Mouse (Mus musculus): ENCODE results near the gene Mars. TPM values are rescaled to one million over a fixed set of nuclear protein-coding genes. Genes with fewer than 3 reads are reported as not detected.

The Mars gene
- polyA plus RNA-seq, 1 experiment from 2014 or later, result 146 TPM

GRCm38 (mm10) chr10:127332211-127332874 is 20.8 kb upstream of the Mars start:
- Histone ChIP-seq H3K4me1 (no peaks in the 10 kb centered on the region), H3K27ac (no peak overlapping the region), H3K4me3 (no peak overlapping the region), H3K9me3 (no peaks in the 10 kb centered on the region), H3K4me2 (replicated peaks) (peak overlapping the region; percentile 43), H3K36me3 (no peaks in the 10 kb centered on the region), H3K27me3 (replicated peaks) (peaks cover 23% of the 10 kb centered on the region), H3K9ac (no peak overlapping the region)
- ATAC-seq (ENCODE audit: low FRiP score, low read depth), result no peak
- WGBS, result 38% methylated on average over 31 of the region's 31 CpGs

- WGBS, result 83% methylated on average over 7 of the region's 7 CpGs
- H3K9ac ChIP-seq, result no peak overlapping the region
- H3K9me3 ChIP-seq, result no peaks in the 10 kb centered on the region
- no peaks in the 10 kb centered on the region for H3K36me3 ChIP-seq
- peaks cover 45% of the 10 kb centered on the region for H3K27me3 ChIP-seq (replicated peaks)
- ATAC-seq (ENCODE audit: low FRiP score, low read depth), result no peak
- no peak overlapping the region for H3K4me3 ChIP-seq
- peaks cover 14% of the 10 kb centered on the region for H3K4me1 ChIP-seq
- no peak overlapping the region for H3K4me2 ChIP-seq (replicated peaks)
- no peak overlapping the region for H3K27ac ChIP-seq
These were observed 18.6 kb upstream of the Mars start for GRCm38 (mm10) chr10:127330212-127330611.

DNA sequence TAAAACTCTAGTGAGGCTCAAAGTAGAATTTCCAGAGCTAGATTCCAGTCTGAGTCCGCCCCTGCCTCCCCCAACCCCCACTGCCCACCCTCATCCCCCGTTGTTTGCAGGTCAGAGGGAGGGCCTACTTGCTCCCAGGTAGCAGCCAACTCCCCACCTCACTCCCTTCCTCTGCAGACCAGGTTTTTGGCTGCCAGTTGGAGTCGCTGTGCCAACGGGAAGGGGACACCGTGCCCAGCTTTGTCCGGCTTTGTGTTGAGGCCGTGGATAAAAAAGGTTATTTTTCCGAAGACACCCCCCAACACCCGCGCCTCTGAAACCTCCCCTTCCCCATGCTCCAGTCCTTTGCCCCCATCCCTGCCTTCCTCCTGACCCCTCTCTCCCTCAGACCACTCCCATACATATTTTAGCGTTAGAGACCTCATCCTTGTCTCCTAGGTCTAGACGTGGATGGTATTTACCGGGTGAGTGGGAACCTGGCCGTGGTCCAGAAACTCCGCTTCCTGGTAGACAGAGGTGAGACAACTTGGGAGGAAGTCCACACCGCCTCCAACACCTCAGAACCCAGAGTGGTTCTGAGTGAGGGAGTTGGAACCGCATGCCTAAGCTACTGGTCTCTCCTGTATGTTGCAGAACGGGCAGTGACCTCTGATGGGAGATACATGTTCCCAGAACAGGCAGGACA is 16.0 kb upstream of the Mars start:
- Histone ChIP-seq H3K36me3 (no peaks in the 10 kb centered on the region), H3K9ac (no peak overlapping the region), H3K9me3 (no peaks in the 10 kb centered on the region), H3K27me3 (replicated peaks) (peaks cover 63% of the 10 kb centered on the region), H3K4me3 (no peak overlapping the region), H3K4me2 (replicated peaks) (no peak overlapping the region), H3K27ac (no peak overlapping the region), H3K4me1 (peaks cover 14% of the 10 kb centered on the region)
- WGBS, result 50% methylated on average over 18 of the region's 18 CpGs
- no peak for ATAC-seq (ENCODE audit: low FRiP score, low read depth)

DNA sequence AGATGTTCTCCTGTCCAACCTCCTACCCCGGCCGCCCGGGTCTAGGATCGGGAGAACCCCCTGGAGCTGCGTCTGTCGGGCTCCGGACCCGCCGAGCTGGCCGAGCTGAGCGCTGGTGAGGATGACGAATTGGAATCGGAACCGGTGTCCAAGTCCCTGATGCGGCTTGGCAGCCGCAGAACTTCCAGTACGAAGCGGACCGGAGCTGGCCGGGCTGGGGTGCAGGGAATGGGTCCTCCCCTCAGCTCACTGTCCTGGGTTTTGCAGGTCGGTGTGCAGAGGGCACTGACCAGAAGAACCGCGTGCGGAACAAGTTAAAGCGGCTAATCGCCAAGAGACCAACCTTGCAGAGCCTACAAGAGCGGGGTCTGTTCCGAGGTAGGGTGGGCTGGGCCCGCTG is 15.2 kb upstream of the Mars start:
- Histone ChIP-seq H3K4me1 (peaks cover 14% of the 10 kb centered on the region), H3K36me3 (no peaks in the 10 kb centered on the region), H3K4me3 (peak overlapping the region; percentile 33), H3K9me3 (no peaks in the 10 kb centered on the region), H3K27me3 (replicated peaks) (peaks cover 63% of the 10 kb centered on the region), H3K4me2 (replicated peaks) (peak overlapping the region; percentile 67), H3K27ac (no peak overlapping the region), H3K9ac (peak overlapping the region; percentile 49; the same call in 1 of the 2 replicates)
- 8% methylated on average over 29 of the region's 29 CpGs for WGBS
- ATAC-seq (ENCODE audit: low FRiP score, low read depth), result no peak

DNA sequence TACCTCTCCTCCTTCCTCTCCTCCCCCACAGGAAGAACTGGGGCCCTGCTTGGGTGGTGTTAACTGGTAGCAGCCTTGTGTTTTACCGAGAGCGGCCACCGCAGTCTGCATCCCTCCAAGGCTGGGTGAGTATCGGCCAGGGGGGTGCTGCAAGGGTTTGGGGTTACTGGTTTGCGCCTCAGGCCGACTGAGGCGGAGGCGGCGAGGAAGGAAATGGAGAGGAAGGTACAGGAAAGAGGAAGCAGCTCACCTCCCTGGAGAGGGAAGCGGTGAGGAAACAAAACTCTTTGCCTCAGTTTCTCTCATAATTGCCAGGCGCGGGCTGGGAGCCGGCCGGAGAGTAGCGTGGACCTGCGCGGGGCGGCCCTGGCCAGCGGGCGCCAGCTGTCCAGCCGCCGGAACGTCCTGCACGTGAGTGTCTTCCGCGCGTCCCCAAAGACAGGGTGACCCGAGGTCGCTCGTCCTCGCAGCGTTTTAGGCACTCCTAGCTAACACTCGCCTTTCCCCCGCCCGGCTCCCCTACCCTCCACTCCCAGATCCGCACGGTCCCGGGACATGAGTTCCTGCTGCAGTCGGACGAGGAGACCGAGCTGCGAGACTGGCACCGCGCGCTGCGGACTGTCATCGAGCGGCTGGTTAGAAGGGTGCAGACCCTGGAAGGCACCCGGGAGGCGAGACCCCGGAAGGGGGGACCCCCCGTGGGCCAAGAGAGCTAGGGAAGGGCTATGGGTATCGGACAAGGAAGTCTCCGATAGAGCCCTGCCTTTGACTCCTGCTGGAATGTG is 14.6 kb upstream of the Mars start:
- WGBS, result under 1% methylated on average over 54 of the region's 54 CpGs
- H3K27ac ChIP-seq, result no peak overlapping the region
- peak overlapping the region; percentile 67 for H3K4me2 ChIP-seq (replicated peaks)
- no peaks in the 10 kb centered on the region for H3K9me3 ChIP-seq
- peaks cover 63% of the 10 kb centered on the region for H3K27me3 ChIP-seq (replicated peaks)
- ATAC-seq (ENCODE audit: low FRiP score, low read depth), result peak; percentile 44
- no peaks in the 10 kb centered on the region for H3K36me3 ChIP-seq
- H3K9ac ChIP-seq, result peak overlapping the region; percentile 49
- peaks cover 14% of the 10 kb centered on the region for H3K4me1 ChIP-seq
- peak overlapping the region; percentile 33 for H3K4me3 ChIP-seq

GRCm38 (mm10) chr10:127325454-127326016 is 13.9 kb upstream of the Mars start:
- Histone ChIP-seq H3K4me3 (peak overlapping the region; percentile 33; the same call in 1 of the 2 replicates), H3K27me3 (replicated peaks) (peaks cover 63% of the 10 kb centered on the region), H3K27ac (no peak overlapping the region), H3K9ac (0 out of 2 replicates have a peak overlapping the region, but pooled peaks have one; percentile 49), H3K4me1 (peaks cover 14% of the 10 kb centered on the region), H3K9me3 (no peaks in the 10 kb centered on the region), H3K36me3 (no peaks in the 10 kb centered on the region), H3K4me2 (replicated peaks) (peak overlapping the region; percentile 67)
- no peak for ATAC-seq (ENCODE audit: low FRiP score, low read depth)
- WGBS, result 23% methylated on average over 14 of the region's 14 CpGs

DNA sequence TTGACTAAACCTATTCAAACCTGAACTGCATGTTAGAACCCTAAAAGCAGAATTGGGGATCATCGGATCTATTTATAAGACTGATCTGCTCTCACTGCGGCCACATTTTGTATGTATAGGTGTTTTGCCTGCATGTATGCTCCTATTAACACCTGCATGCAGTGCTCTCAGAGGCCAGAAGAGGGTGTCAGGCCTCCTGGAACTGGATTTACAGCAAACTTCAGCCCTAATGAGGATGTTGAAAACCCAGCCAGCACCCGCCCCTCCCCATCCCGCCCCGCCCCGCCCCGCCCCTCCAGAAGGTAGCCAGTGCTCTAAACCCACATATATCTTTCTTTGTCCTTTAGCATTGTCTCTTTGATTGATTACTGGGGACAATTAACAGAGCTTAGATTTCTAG is 12.9 kb upstream of the Mars start:
- no peak overlapping the region for H3K4me3 ChIP-seq
- ATAC-seq (ENCODE audit: low FRiP score, low read depth), result no peak
- 14% methylated on average over 7 of the region's 7 CpGs for WGBS

GRCm38 (mm10) chr10:127323131-127323855 is 11.7 kb upstream of the Mars start:
- ATAC-seq (ENCODE audit: low FRiP score, low read depth), result no peak
- no peak overlapping the region for H3K27ac ChIP-seq
- H3K9me3 ChIP-seq, result no peaks in the 10 kb centered on the region
- H3K36me3 ChIP-seq, result no peaks in the 10 kb centered on the region
- no peak overlapping the region for H3K4me3 ChIP-seq
- no peak overlapping the region for H3K9ac ChIP-seq
- WGBS, result 75% methylated on average over 17 of the region's 17 CpGs
- peaks cover 14% of the 10 kb centered on the region for H3K4me1 ChIP-seq
- H3K4me2 ChIP-seq (replicated peaks), result no peak overlapping the region
- H3K27me3 ChIP-seq (replicated peaks), result peaks cover 49% of the 10 kb centered on the region

More for the DNA sequence above, 12.9 kb upstream of the Mars start:
- H3K9me3 ChIP-seq, result no peaks in the 10 kb centered on the region
- H3K27me3 ChIP-seq (replicated peaks), result peaks cover 61% of the 10 kb centered on the region
- no peak overlapping the region for H3K4me2 ChIP-seq (replicated peaks)
- no peak overlapping the region for H3K9ac ChIP-seq
- H3K4me1 ChIP-seq, result peaks cover 14% of the 10 kb centered on the region
- H3K36me3 ChIP-seq, result no peaks in the 10 kb centered on the region
- no peak overlapping the region for H3K27ac ChIP-seq

- peaks cover 14% of the 10 kb centered on the region for H3K4me1 ChIP-seq
- 89% methylated on average over 4 of the region's 4 CpGs for WGBS
- no peak overlapping the region for H3K27ac ChIP-seq
These were observed 11.1 kb upstream of the Mars start for GRCm38 (mm10) chr10:127322669-127323068.

GRCm38 (mm10) chr10:127322178-127322577 is 10.6 kb upstream of the Mars start:
- Histone ChIP-seq H3K27ac (no peak overlapping the region), H3K36me3 (no peaks in the 10 kb centered on the region), H3K9me3 (no peaks in the 10 kb centered on the region), H3K27me3 (replicated peaks) (peaks cover 38% of the 10 kb centered on the region), H3K4me3 (no peak overlapping the region; the same call in 1 of the 2 replicates), H3K4me1 (peaks cover 14% of the 10 kb centered on the region), H3K4me2 (replicated peaks) (no peak overlapping the region), H3K9ac (no peak overlapping the region)
- ATAC-seq (ENCODE audit: low FRiP score, low read depth), result no peak
- 67% methylated on average over 13 of the region's 13 CpGs for WGBS

More at GRCm38 (mm10) chr10:127322669-127323068, 11.1 kb upstream of the Mars start:
- H3K36me3 ChIP-seq, result no peaks in the 10 kb centered on the region
- H3K9ac ChIP-seq, result no peak overlapping the region
- ATAC-seq (ENCODE audit: low FRiP score, low read depth), result no peak
- H3K9me3 ChIP-seq, result no peaks in the 10 kb centered on the region
- H3K4me2 ChIP-seq (replicated peaks), result no peak overlapping the region
- H3K27me3 ChIP-seq (replicated peaks), result peaks cover 43% of the 10 kb centered on the region
- H3K4me3 ChIP-seq, result no peak overlapping the region

- Histone ChIP-seq H3K4me1 (peaks cover 11% of the 10 kb centered on the region), H3K27ac (no peak within 1 kb of the TSS), H3K27me3 (replicated peaks) (peaks cover 32% of the 10 kb centered on the region), H3K9me3 (no peaks in the 10 kb centered on the region), H3K4me3 (no peak within 1 kb of the TSS; the same call in 1 of the 2 replicates), H3K9ac (no peak within 1 kb of the TSS), H3K4me2 (replicated peaks) (no peak within 1 kb of the TSS), H3K36me3 (no peaks in the 10 kb centered on the region)
- ATAC-seq (ENCODE audit: low FRiP score, low read depth), result no peak
- 72% methylated on average over 3 of the region's 3 CpGs for WGBS
These were observed 10.0 kb upstream of the Mars start, which contains the start of gene Arhgap9 for GRCm38 (mm10) chr10:127321621-127322020. TSS of gene Arhgap9 (plus strand) at chr10:127321964.
